Mouse (Mus musculus): Measurements from ENCODE around the gene Nufip1.

Nufip1 gene

GRCm38 (mm10) chr14:76145248-76145647, 34.6 kb downstream of the Nufip1 start:
- DNase-seq (ENCODE audit: low read depth, low spot score): peak; percentile 45

GRCm38 (mm10) chr14:76145868-76146267, 35.2 kb downstream of the Nufip1 start:
- no peak for DNase-seq (ENCODE audit: low read depth, low spot score)

- DNase-seq (ENCODE audit: low read depth, low spot score): no peak
These were observed 36.4 kb downstream of the Nufip1 start for GRCm38 (mm10) chr14:76147061-76147460.

- no peak for DNase-seq (ENCODE audit: low read depth, low spot score)
These were observed 37.6 kb downstream of the Nufip1 start for GRCm38 (mm10) chr14:76148294-76148693.

GRCm38 (mm10) chr14:76149531-76150179, 39.0 kb downstream of the Nufip1 start:
- DNase-seq (ENCODE audit: low read depth, low spot score): peak; percentile 85

- DNase-seq (ENCODE audit: low read depth, low spot score): no peak
These were observed 39.8 kb downstream of the Nufip1 start for GRCm38 (mm10) chr14:76150499-76150898.

GRCm38 (mm10) chr14:76151011-76151410, 40.3 kb downstream of the Nufip1 start:
- peak; percentile 74 for DNase-seq (ENCODE audit: low read depth, low spot score)

- DNase-seq (ENCODE audit: low read depth, low spot score): no peak
These were observed 41.1 kb downstream of the Nufip1 start for GRCm38 (mm10) chr14:76151820-76152161.

GRCm38 (mm10) chr14:76152162-76153002, 41.7 kb downstream of the Nufip1 start:
- DNase-seq (ENCODE audit: low read depth, low spot score): peak; percentile 97

GRCm38 (mm10) chr14:76153003-76153675, 42.4 kb downstream of the Nufip1 start:
- DNase-seq (ENCODE audit: low read depth, low spot score): peak; percentile 49

- DNase-seq (ENCODE audit: low read depth, low spot score): no peak
These were observed 43.1 kb downstream of the Nufip1 start for GRCm38 (mm10) chr14:76153828-76154227.

- no peak for DNase-seq (ENCODE audit: low read depth, low spot score)
These were observed 47.6 kb downstream of the Nufip1 start for GRCm38 (mm10) chr14:76158192-76158785.

- peak; percentile 61 for DNase-seq (ENCODE audit: low read depth, low spot score)
These were observed 49.9 kb downstream of the Nufip1 start for GRCm38 (mm10) chr14:76160580-76160979.

- DNase-seq (ENCODE audit: low read depth, low spot score): peak; percentile 65
These were observed 53.5 kb downstream of the Nufip1 start for GRCm38 (mm10) chr14:76164236-76164635.

- no peak for DNase-seq (ENCODE audit: low read depth, low spot score)
These were observed 54.4 kb downstream of the Nufip1 start for GRCm38 (mm10) chr14:76164904-76165755.

- DNase-seq (ENCODE audit: low read depth, low spot score): no peak
These were observed 59.3 kb downstream of the Nufip1 start for GRCm38 (mm10) chr14:76169876-76170466.

- DNase-seq (ENCODE audit: low read depth, low spot score): no peak
These were observed 60.6 kb downstream of the Nufip1 start for GRCm38 (mm10) chr14:76171285-76171684.

GRCm38 (mm10) chr14:76174328-76174727, 63.6 kb downstream of the Nufip1 start:
- no peak for DNase-seq (ENCODE audit: low read depth, low spot score)

GRCm38 (mm10) chr14:76175808-76176207, 65.1 kb downstream of the Nufip1 start:
- peak; percentile 19 for DNase-seq (ENCODE audit: low read depth, low spot score)

- no peak for DNase-seq (ENCODE audit: low read depth, low spot score)
These were observed 66.5 kb downstream of the Nufip1 start for GRCm38 (mm10) chr14:76177230-76177629.

GRCm38 (mm10) chr14:76178447-76178846, 67.8 kb downstream of the Nufip1 start:
- peak; percentile 58 for DNase-seq (ENCODE audit: low read depth, low spot score)

Data from ES-CJ7 (cell line).